Mouse (Mus musculus): Measurements from ENCODE around the gene Ttll10. TPM values are rescaled to one million over a fixed set of nuclear protein-coding genes. Genes with fewer than 3 reads are reported as not detected.

The Ttll10 gene
- polyA plus RNA-seq, 1 experiment from 2014 or later, result not detected

- no peak overlapping the region for H3K9ac ChIP-seq (ENCODE audit: low read depth, low read length)
- no peaks in the 10 kb centered on the region for H3K27me3 ChIP-seq (ENCODE audit: control insufficient read depth, insufficient read depth, low read depth, low read length)
- H3K4me2 ChIP-seq (ENCODE audit: low read length), result no peak overlapping the region
- ATAC-seq, result no peak
- H3K4me1 ChIP-seq (ENCODE audit: control insufficient read depth, insufficient read depth, low read length), result no peaks in the 10 kb centered on the region
- no peaks in the 10 kb centered on the region for H3K36me3 ChIP-seq (ENCODE audit: control insufficient read depth, insufficient read depth, low read length)
- no peak overlapping the region for H3K27ac ChIP-seq (ENCODE audit: low read length)
- WGBS, result 48% methylated on average over 1 of the region's 1 CpGs
- H3K4me3 ChIP-seq (ENCODE audit: low read depth, low read length), result no peak overlapping the region
- no peaks in the 10 kb centered on the region for H3K9me3 ChIP-seq (replicated peaks; ENCODE audit: control insufficient read depth, low read length, poor library complexity, severe bottlenecking)
Measured at GRCm38 (mm10) chr4:156091236-156091635, 32.0 kb upstream of the Ttll10 start.

DNA sequence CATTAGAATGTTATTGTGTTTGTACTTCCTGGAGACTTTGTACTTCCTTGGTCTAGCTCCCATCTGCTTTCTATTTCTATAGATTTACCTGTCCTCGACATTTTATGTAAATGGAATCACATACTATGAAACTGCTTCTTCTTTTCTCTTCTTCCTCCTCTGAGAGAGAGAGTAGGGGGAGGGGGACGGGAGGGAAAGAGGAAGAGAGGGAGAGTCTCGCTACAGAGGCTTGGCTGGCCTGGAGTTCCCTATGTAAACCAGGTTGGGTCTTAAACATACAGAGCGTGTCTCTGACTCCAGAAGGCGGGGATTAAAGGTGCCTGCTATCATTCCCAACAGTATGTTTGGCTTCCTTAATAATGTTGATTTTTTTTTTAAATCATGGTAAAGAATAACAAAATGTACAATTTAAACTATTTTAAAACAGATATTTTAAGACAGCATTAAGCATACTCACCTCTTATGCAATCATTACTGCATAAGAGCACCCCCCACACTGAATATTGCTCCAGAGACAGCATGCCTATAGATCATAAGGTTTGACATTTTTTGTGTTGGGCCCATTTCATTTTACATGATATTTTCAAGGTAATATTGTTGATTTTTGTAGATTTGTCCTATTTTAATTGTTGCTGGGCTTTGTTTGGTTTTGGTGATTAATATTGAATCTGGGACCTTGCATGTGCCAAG, 28.3 kb upstream of the Ttll10 start:
- ATAC-seq, result no peak
- no peak overlapping the region for H3K4me3 ChIP-seq (ENCODE audit: low read depth, low read length)
- no peak overlapping the region for H3K27ac ChIP-seq (ENCODE audit: low read length)
- H3K27me3 ChIP-seq (ENCODE audit: control insufficient read depth, insufficient read depth, low read depth, low read length), result no peaks in the 10 kb centered on the region
- H3K9me3 ChIP-seq (replicated peaks; ENCODE audit: control insufficient read depth, low read length, poor library complexity, severe bottlenecking), result no peaks in the 10 kb centered on the region
- 36% methylated on average over 5 of the region's 5 CpGs for WGBS
- no peak overlapping the region for H3K9ac ChIP-seq (ENCODE audit: low read depth, low read length)
- no peaks in the 10 kb centered on the region for H3K36me3 ChIP-seq (ENCODE audit: control insufficient read depth, insufficient read depth, low read length)
- H3K4me2 ChIP-seq (ENCODE audit: low read length), result no peak overlapping the region
- H3K4me1 ChIP-seq (ENCODE audit: control insufficient read depth, insufficient read depth, low read length), result no peaks in the 10 kb centered on the region

DNA sequence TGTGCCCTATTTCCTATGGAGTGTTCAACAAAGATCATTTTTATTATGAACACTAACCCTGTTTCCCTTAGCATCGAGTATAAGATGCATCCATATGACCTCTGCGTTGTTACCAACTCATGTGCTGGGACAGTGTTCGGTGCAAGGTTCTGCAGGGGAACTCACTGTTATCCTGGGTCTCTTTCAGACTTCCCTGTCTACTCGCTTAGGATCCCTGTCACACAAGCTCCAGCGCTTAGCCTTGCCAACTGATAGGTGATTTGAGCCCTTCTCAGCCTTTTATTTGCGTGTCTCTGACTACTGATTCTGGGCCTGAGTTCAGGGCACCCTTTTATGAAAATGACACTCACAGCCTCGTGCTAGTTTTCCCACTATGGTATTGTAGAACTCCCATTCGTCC, 26.0 kb upstream of the Ttll10 start:
- no peaks in the 10 kb centered on the region for H3K36me3 ChIP-seq (ENCODE audit: control insufficient read depth, insufficient read depth, low read length)
- no peaks in the 10 kb centered on the region for H3K27me3 ChIP-seq (ENCODE audit: control insufficient read depth, insufficient read depth, low read depth, low read length)
- WGBS, result 84% methylated on average over 8 of the region's 8 CpGs
- no peak overlapping the region for H3K9ac ChIP-seq (ENCODE audit: low read depth, low read length)
- no peaks in the 10 kb centered on the region for H3K4me1 ChIP-seq (ENCODE audit: control insufficient read depth, insufficient read depth, low read length)
- ATAC-seq, result no peak
- no peak overlapping the region for H3K4me2 ChIP-seq (ENCODE audit: low read length)
- no peak overlapping the region for H3K27ac ChIP-seq (ENCODE audit: low read length)
- H3K4me3 ChIP-seq (ENCODE audit: low read depth, low read length), result no peak overlapping the region
- H3K9me3 ChIP-seq (replicated peaks; ENCODE audit: control insufficient read depth, low read length, poor library complexity, severe bottlenecking), result no peaks in the 10 kb centered on the region

DNA sequence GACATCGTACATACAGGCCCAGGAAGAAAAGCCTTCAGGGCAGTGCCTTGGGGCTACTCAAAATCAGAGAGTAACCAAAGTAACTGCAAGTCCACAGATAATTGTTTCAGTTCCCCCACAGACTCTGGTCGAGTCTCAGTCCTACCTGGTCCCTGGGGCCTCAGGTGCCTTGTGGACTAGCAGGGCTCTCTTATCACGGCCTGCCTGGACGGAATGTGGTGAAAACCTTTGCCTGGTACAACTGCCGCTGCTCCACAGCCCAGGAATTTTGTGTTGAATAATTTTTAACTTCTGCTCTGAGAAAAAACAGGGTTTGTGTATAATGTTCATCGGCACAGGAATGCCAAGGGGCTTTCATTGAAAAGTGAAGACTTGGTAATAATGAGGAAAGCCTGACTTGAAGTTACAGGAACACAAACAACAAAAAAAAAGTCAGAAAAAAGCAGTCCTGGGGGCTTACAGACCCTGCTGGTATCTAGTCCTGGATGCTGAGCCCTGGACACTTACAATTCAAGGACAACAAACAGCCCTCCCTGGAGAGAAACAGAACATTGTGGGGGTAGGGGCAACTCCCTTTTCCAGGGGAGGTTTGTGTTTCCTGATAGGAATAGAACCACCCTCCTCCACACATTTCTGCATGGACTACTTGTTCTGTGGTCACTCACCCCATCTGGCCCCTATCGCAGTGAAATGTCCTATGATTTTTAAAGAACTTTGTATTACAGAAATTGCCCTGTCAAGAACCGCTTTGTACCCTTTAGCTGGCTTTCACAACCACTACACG, 25.1 kb upstream of the Ttll10 start:
- H3K27me3 ChIP-seq (ENCODE audit: control insufficient read depth, insufficient read depth, low read depth, low read length), result no peaks in the 10 kb centered on the region
- 82% methylated on average over 9 of the region's 9 CpGs for WGBS

GRCm38 (mm10) chr4:156083348-156083747, 24.1 kb upstream of the Ttll10 start:
- H3K9me3 ChIP-seq (replicated peaks; ENCODE audit: control insufficient read depth, low read length, poor library complexity, severe bottlenecking), result no peaks in the 10 kb centered on the region
- no peak overlapping the region for H3K9ac ChIP-seq (ENCODE audit: low read depth, low read length)
- H3K27ac ChIP-seq (ENCODE audit: low read length), result no peak overlapping the region
- ATAC-seq, result no peak
- no peaks in the 10 kb centered on the region for H3K4me1 ChIP-seq (ENCODE audit: control insufficient read depth, insufficient read depth, low read length)
- no peak overlapping the region for H3K4me3 ChIP-seq (ENCODE audit: low read depth, low read length)
- H3K27me3 ChIP-seq (ENCODE audit: control insufficient read depth, insufficient read depth, low read depth, low read length), result peaks cover 1% of the 10 kb centered on the region; the same call in 1 of the 2 replicates
- H3K36me3 ChIP-seq (ENCODE audit: control insufficient read depth, insufficient read depth, low read length), result no peaks in the 10 kb centered on the region
- WGBS, result 80% methylated on average over 5 of the region's 5 CpGs
- H3K4me2 ChIP-seq (ENCODE audit: low read length), result no peak overlapping the region

More for the DNA sequence above, 25.1 kb upstream of the Ttll10 start:
- Histone ChIP-seq H3K9me3 (replicated peaks; ENCODE audit: control insufficient read depth, low read length, poor library complexity, severe bottlenecking) (no peaks in the 10 kb centered on the region), H3K4me3 (ENCODE audit: low read depth, low read length) (no peak overlapping the region), H3K9ac (ENCODE audit: low read depth, low read length) (no peak overlapping the region), H3K4me2 (ENCODE audit: low read length) (no peak overlapping the region), H3K27ac (ENCODE audit: low read length) (no peak overlapping the region), H3K36me3 (ENCODE audit: control insufficient read depth, insufficient read depth, low read length) (no peaks in the 10 kb centered on the region), H3K4me1 (ENCODE audit: control insufficient read depth, insufficient read depth, low read length) (no peaks in the 10 kb centered on the region)
- ATAC-seq, result no peak

DNA sequence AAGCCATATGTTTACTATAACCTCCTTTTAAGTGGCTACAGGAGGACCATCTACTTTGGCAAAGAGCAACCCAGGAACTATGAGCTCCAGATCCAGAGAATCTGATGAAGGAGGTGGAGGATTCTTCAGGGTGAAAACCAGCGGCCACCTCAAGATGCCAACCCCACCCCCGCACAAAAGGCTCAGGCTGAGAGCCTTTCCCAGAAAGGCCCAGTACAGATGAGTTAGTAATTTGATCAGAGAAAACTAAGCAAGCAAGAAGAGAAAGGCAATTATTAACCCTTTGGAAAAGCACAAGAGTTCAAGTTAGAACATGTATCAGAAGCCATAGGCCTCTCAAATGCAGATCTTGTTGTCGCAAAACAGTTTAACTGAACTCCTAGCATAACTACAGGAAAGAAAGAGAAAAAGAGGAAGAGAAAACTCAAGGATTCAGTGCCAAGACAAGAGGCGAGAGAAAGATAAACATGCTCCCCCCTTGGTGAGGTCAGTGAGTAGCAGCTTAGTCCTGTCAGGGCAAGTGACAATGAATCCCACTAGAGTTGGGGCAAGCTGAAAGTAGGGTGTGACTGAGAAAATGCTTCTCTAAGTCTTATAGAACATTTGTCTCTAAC, 23.5 kb upstream of the Ttll10 start:
- 72% methylated on average over 4 of the region's 4 CpGs for WGBS
- H3K9me3 ChIP-seq (replicated peaks; ENCODE audit: control insufficient read depth, low read length, poor library complexity, severe bottlenecking), result no peaks in the 10 kb centered on the region
- no peak overlapping the region for H3K4me3 ChIP-seq (ENCODE audit: low read depth, low read length)
- ATAC-seq, result no peak
- H3K4me2 ChIP-seq (ENCODE audit: low read length), result no peak overlapping the region
- peaks cover 3% of the 10 kb centered on the region; the same call in 1 of the 2 replicates for H3K4me1 ChIP-seq (ENCODE audit: control insufficient read depth, insufficient read depth, low read length)
- H3K36me3 ChIP-seq (ENCODE audit: control insufficient read depth, insufficient read depth, low read length), result no peaks in the 10 kb centered on the region
- H3K9ac ChIP-seq (ENCODE audit: low read depth, low read length), result no peak overlapping the region
- H3K27ac ChIP-seq (ENCODE audit: low read length), result no peak overlapping the region
- H3K27me3 ChIP-seq (ENCODE audit: control insufficient read depth, insufficient read depth, low read depth, low read length), result peaks cover 8% of the 10 kb centered on the region

DNA sequence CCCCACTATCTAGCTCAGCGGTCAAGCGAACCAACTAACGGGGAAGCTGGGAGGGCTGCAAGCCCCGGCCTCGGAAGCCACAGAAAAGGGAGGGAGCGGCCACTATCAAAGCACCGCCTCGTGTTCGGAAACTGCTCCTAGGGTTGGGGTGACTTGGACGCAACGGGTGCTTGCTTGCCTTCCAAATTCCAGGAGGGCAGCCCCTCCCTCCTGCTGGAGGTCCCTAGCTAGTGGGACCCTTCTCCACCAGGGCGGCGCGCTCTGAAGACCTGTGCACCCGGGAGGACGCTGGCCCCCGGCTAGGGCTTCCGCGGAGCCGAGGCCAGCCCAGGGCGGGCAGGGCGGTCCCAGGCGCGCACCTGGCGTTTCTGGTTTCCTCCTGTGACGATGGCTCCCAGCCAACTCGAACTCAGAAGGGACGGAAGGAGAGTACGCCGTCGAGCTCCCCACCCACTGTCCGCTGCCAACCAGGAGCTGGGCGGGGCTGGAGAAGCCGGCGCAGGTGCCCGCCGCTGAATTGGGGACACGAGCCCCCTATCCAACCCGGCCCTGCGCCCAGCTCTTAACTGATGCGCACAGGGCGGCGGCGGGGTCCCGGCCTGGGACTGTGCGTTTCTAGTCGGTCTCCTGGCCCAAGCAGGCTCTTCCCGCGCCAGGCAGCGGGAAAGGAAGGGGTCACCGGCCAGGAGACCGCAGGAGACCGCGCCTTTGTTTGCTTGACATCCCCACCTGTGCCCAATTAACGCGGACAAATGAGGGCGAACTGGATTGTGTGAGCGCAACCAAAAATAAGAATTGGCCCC, 18.5 kb upstream of the Ttll10 start:
- no peaks in the 10 kb centered on the region for H3K36me3 ChIP-seq (ENCODE audit: control insufficient read depth, insufficient read depth, low read length)
- H3K27me3 ChIP-seq (ENCODE audit: control insufficient read depth, insufficient read depth, low read depth, low read length), result peaks cover 21% of the 10 kb centered on the region
- no peak for ATAC-seq
- WGBS, result under 1% methylated on average over 58 of the region's 58 CpGs
- H3K9me3 ChIP-seq (replicated peaks; ENCODE audit: control insufficient read depth, low read length, poor library complexity, severe bottlenecking), result no peaks in the 10 kb centered on the region
- H3K4me3 ChIP-seq (ENCODE audit: low read depth, low read length), result peak overlapping the region; percentile 37
- peak overlapping the region; percentile 67 for H3K4me2 ChIP-seq (ENCODE audit: low read length)
- no peak overlapping the region for H3K27ac ChIP-seq (ENCODE audit: low read length)
- peak overlapping the region; percentile 55 for H3K9ac ChIP-seq (ENCODE audit: low read depth, low read length)
- H3K4me1 ChIP-seq (ENCODE audit: control insufficient read depth, insufficient read depth, low read length), result peaks cover 6% of the 10 kb centered on the region; the same call in 1 of the 2 replicates

DNA sequence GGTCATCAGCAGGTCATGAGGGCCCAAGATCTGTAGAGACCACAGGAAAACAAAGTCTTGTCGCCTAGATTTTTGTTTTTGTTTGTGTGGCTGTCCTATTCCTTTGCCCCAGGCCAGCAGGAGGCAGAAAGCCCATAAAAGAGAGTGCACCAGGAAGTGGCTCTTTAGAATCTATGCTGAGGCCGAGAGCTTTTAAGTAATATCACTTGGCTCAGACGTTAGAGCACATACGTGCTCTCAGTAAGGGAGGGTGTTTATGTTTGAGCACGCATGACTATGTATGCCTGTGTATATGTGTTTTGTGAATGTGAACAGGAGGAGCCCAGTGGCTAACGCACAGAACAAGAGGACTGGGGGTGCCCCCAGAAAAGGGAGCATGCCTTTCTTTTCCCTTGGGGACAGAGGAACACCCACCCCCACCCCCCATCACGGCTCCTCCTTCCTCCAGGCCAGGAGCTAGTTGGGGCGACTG, 17.7 kb upstream of the Ttll10 start:
- no peak for ATAC-seq
- Histone ChIP-seq H3K9ac (ENCODE audit: low read depth, low read length) (no peak overlapping the region), H3K36me3 (ENCODE audit: control insufficient read depth, insufficient read depth, low read length) (no peaks in the 10 kb centered on the region), H3K27me3 (ENCODE audit: control insufficient read depth, insufficient read depth, low read depth, low read length) (peaks cover 21% of the 10 kb centered on the region), H3K4me1 (ENCODE audit: control insufficient read depth, insufficient read depth, low read length) (peaks cover 6% of the 10 kb centered on the region; the same call in 1 of the 2 replicates), H3K4me2 (ENCODE audit: low read length) (peak overlapping the region; percentile 67), H3K27ac (ENCODE audit: low read length) (no peak overlapping the region), H3K4me3 (ENCODE audit: low read depth, low read length) (peak overlapping the region; percentile 37; the same call in 1 of the 2 replicates), H3K9me3 (replicated peaks; ENCODE audit: control insufficient read depth, low read length, poor library complexity, severe bottlenecking) (no peaks in the 10 kb centered on the region)
- 7% methylated on average over 8 of the region's 8 CpGs for WGBS
